Mouse (Mus musculus) cerebellum, postnatal 14 days (tissue): ENCODE measurements around the gene Hhatl.

Experiments used
- DNase-seq, 2 experiments: peaks; one replicate each; pipeline ENCODE4 v3.0.0; 2021; ENCODE audit warnings: mixed read lengths in 2 of 2

Hhatl gene

GRCm38 (mm10) chr9:121802747-121803146 lies 10.4 kb upstream of the Hhatl start:
- no peak for DNase-seq

GRCm38 (mm10) chr9:121798887-121799520 lies 6.7 kb upstream of the Hhatl start:
- DNase-seq = no peak

GRCm38 (mm10) chr9:121797722-121798121 lies 5.4 kb upstream of the Hhatl start:
- no peak for DNase-seq

- DNase-seq = peak; percentile 60 to 75
These were observed 2.7 kb upstream of the Hhatl start for GRCm38 (mm10) chr9:121794972-121795539.

GRCm38 (mm10) chr9:121791206-121791605 lies 1.1 kb downstream of the Hhatl start:
- DNase-seq = peak; percentile 54 to 69

GRCm38 (mm10) chr9:121786359-121786758 lies 5.9 kb downstream of the Hhatl start:
- no peak for DNase-seq

- DNase-seq = no peak
These were observed 7.0 kb downstream of the Hhatl start for GRCm38 (mm10) chr9:121785261-121785660.

- peak; percentile 33 to 38 for DNase-seq
These were observed 7.5 kb downstream of the Hhatl start for GRCm38 (mm10) chr9:121784801-121785200.

- peak; percentile 65 to 77 for DNase-seq
These were observed 14.2 kb downstream of the Hhatl start for GRCm38 (mm10) chr9:121778066-121778624.

GRCm38 (mm10) chr9:121777484-121778065 lies 14.7 kb downstream of the Hhatl start, which contains the start of gene Klhl40:
Gene Klhl40 (plus strand): TSS chr9:121777607.
- peak in 1 of 2 experiments; percentile 26 for DNase-seq

GRCm38 (mm10) chr9:121776511-121776910 lies 15.8 kb downstream of the Hhatl start:
- DNase-seq = no peak

GRCm38 (mm10) chr9:121775951-121776350 lies 16.4 kb downstream of the Hhatl start:
- DNase-seq = no peak

GRCm38 (mm10) chr9:121772412-121772811 lies 19.9 kb downstream of the Hhatl start:
- no peak for DNase-seq

GRCm38 (mm10) chr9:121765166-121765855 lies 27.0 kb downstream of the Hhatl start:
- DNase-seq = peak; percentile 43 to 62

- DNase-seq = peak; percentile 29 to 52
These were observed 28.6 kb downstream of the Hhatl start for GRCm38 (mm10) chr9:121763716-121764115.

GRCm38 (mm10) chr9:121762761-121763160 lies 29.5 kb downstream of the Hhatl start:
- DNase-seq = peak; percentile 41 to 56

- peak; percentile 22 to 23 for DNase-seq
These were observed 30.1 kb downstream of the Hhatl start for GRCm38 (mm10) chr9:121762248-121762647.

- no peak for DNase-seq
These were observed 30.5 kb downstream of the Hhatl start for GRCm38 (mm10) chr9:121761787-121762186.

- no peak for DNase-seq
These were observed 31.1 kb downstream of the Hhatl start for GRCm38 (mm10) chr9:121761091-121761665.

GRCm38 (mm10) chr9:121760271-121761090 lies 31.8 kb downstream of the Hhatl start:
- peak; percentile 47 to 64 for DNase-seq
